26 mouse cellular contexts compared by ENCODE assay signal in the genomic region with DNA sequence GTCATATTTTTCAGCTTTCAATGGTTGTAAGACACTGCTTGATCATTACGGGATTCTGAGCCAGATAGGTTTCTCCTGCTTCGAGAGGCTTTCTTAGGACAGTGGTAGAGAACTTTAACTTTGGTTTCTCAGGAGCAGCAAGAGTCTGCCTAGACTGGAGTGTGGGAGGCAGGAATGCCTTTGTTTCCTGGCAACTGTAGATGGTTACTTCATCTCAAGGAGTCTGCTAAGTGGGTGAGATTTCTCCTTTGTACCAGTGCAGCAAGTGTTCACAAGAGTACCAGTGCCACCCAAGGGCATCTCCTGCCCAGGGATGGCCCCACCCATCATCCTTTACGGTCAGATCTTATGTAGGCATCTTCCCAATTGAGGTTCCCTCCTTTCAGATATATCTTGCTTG.
A peak's percentile ranks its signal among the peaks of the same experiment; 100 is the strongest.
DNase-seq lines count a peak whose midpoint lies in the region; ATAC-seq and TF ChIP-seq lines count a peak whose summit lies in the region.
"Had no signal": no experiment of that assay in that cellular context is flagged by ENCODE, and none has a peak within 500 bp of the region (broad histone marks: within the 10 kb centered on the region; RNA-seq: fewer than 3 reads in every experiment).

No protein-coding gene starts in this region.

- DNase-seq in left cerebral cortex, adult 11 months (ENCODE audit: low spot score), result peak; percentile 17
- DNase-seq in left cerebral cortex, adult 2 months (ENCODE audit: extremely low spot score in 1 of 2, low spot score in 2 of 2), result no peak
- peak; percentile 59 for DNase-seq in lung, postnatal 0 days (ENCODE audit: low spot score)
- no peak for DNase-seq in lung, postnatal 10 days
- peak; percentile 31 to 47 for DNase-seq in right cerebral cortex, adult 2 months (ENCODE audit: low spot score in 2 of 2)
- no peak for DNase-seq in right cerebral cortex, postnatal 10 days (ENCODE audit: low spot score in 2 of 2)
- DNase-seq in telencephalon, adult 2 months (ENCODE audit: low read depth, low spot score), result peak; percentile 47
- no peak for DNase-seq in midbrain, embryonic 11.5 days (ENCODE audit: low spot score, missing footprints)
- DNase-seq: adrenal gland, adult 2 months; adrenal gland, postnatal 14 days; cerebellum, adult 11-12 months; cerebellum, adult 8-10 months; cerebellum, postnatal 10 days; cerebellum, postnatal 36 days; embryo, embryonic 11 days; gastrocnemius, adult 2 months; gastrocnemius, postnatal 14 days had no signal

- 62% methylated on average over 3 of the region's 3 CpGs for WGBS in lung, postnatal 0 days
- WGBS in midbrain, embryonic 11.5 days, result 91% methylated on average over 3 of the region's 3 CpGs

- no peak for TF ChIP-seq CTCF in left cerebral cortex, adult 2 months (IDR thresholded peaks at IDR 0.05)
- TF ChIP-seq CTCF in lung, postnatal 0 days (IDR thresholded peaks at IDR 0.05), result no peak

- no peaks in the 10 kb centered on the region for H3K27me3 ChIP-seq in lung, postnatal 0 days (replicated peaks; ENCODE audit: insufficient read depth, low read length)
- no peaks in the 10 kb centered on the region for H3K27me3 ChIP-seq in midbrain, embryonic 11.5 days (ENCODE audit: control insufficient read depth, insufficient read depth, low read length)
- H3K27me3 ChIP-seq: embryonic facial prominence, embryonic 13.5 days; forebrain, embryonic 13.5 days; hindbrain, embryonic 12.5 days; hindbrain, embryonic 15.5 days had no signal

- H3K4me2 ChIP-seq in lung, postnatal 0 days (replicated peaks; ENCODE audit: low read depth, low read length), result no peak overlapping the region
- H3K4me2 ChIP-seq in midbrain, embryonic 11.5 days, result no peak overlapping the region
- H3K4me2 ChIP-seq: embryonic facial prominence, embryonic 13.5 days; forebrain, embryonic 13.5 days; heart, embryonic 11.5 days; hindbrain, embryonic 12.5 days; hindbrain, embryonic 15.5 days had no signal

- H3K36me3 ChIP-seq in lung, postnatal 0 days (ENCODE audit: insufficient read depth, low read length), result no peaks in the 10 kb centered on the region
- no peaks in the 10 kb centered on the region for H3K36me3 ChIP-seq in midbrain, embryonic 11.5 days (ENCODE audit: control insufficient read depth, insufficient read depth, low read length)
- H3K36me3 ChIP-seq: embryonic facial prominence, embryonic 10.5 days; embryonic facial prominence, embryonic 13.5 days; hindbrain, embryonic 12.5 days; hindbrain, embryonic 15.5 days had no signal

- ATAC-seq in lung, postnatal 0 days, result peak; percentile 57; the same call in 1 of the 2 replicates
- no peak for ATAC-seq in midbrain, embryonic 11.5 days (ENCODE audit: low FRiP score)
- ATAC-seq: CD4-positive, CD25-positive, alpha-beta regulatory T cell, adult 4 months; forebrain, embryonic 13.5 days; forebrain, embryonic 16.5 days had no signal

- no peaks in the 10 kb centered on the region for H3K4me1 ChIP-seq in lung, postnatal 0 days (ENCODE audit: insufficient read depth, low read depth, low read length)
- no peaks in the 10 kb centered on the region for H3K4me1 ChIP-seq in midbrain, embryonic 11.5 days (ENCODE audit: control insufficient read depth, insufficient read depth, low read length)
- H3K4me1 ChIP-seq: embryonic facial prominence, embryonic 13.5 days; forebrain, embryonic 13.5 days; hindbrain, embryonic 12.5 days; hindbrain, embryonic 15.5 days had no signal

- TF ChIP-seq EP300 in lung, postnatal 0 days (IDR thresholded peaks at IDR 0.05), result no peak

- intact Hi-C loops in left cerebral cortex, adult 2 months (cut with DNase I), result no loop called here

- no peak overlapping the region for H3K9ac ChIP-seq in lung, postnatal 0 days (replicated peaks; ENCODE audit: low read depth)
- H3K9ac ChIP-seq in midbrain, embryonic 11.5 days (ENCODE audit: low read length), result no peak overlapping the region
- H3K9ac ChIP-seq: embryonic facial prominence, embryonic 13.5 days; forebrain, embryonic 13.5 days; hindbrain, embryonic 12.5 days; hindbrain, embryonic 15.5 days had no signal

- H3K27ac ChIP-seq in left cerebral cortex, adult 2 months, result no peak overlapping the region
- H3K27ac ChIP-seq in lung, postnatal 0 days (ENCODE audit: low read length), result no peak overlapping the region
- no peak overlapping the region for H3K27ac ChIP-seq in midbrain, embryonic 11.5 days (ENCODE audit: low read depth, low read length)
- H3K27ac ChIP-seq: embryonic facial prominence, embryonic 10.5 days; embryonic facial prominence, embryonic 13.5 days; forebrain, embryonic 13.5 days; gastrocnemius, adult 2 months; hindbrain, embryonic 12.5 days; hindbrain, embryonic 15.5 days had no signal

- no peak overlapping the region for H3K4me3 ChIP-seq in left cerebral cortex, adult 2 months
- no peak overlapping the region for H3K4me3 ChIP-seq in lung, postnatal 0 days (ENCODE audit: low read depth, low read length)
- no peak overlapping the region for H3K4me3 ChIP-seq in midbrain, embryonic 11.5 days (ENCODE audit: low read depth, low read length)
- H3K4me3 ChIP-seq: embryonic facial prominence, embryonic 10.5 days; embryonic facial prominence, embryonic 13.5 days; erythroblast, embryonic 14.5 days; forebrain, embryonic 13.5 days; gastrocnemius, adult 2 months; hindbrain, embryonic 12.5 days; hindbrain, embryonic 15.5 days had no signal

- no peaks in the 10 kb centered on the region for H3K9me3 ChIP-seq in lung, postnatal 0 days (ENCODE audit: low read length)
- H3K9me3 ChIP-seq in midbrain, embryonic 11.5 days (ENCODE audit: control insufficient read depth, low read length), result no peaks in the 10 kb centered on the region
- H3K9me3 ChIP-seq: embryonic facial prominence, embryonic 10.5 days; embryonic facial prominence, embryonic 13.5 days; forebrain, embryonic 13.5 days; hindbrain, embryonic 12.5 days; hindbrain, embryonic 15.5 days had no signal

Comparison
In these comparisons a context has a peak if more than half of its experiments do, and no peak if none do; other contexts are left out.
1. DNase-seq: peak in left cerebral cortex, adult 11 months (single experiment), lung, postnatal 0 days (single experiment), right cerebral cortex, adult 2 months (2 of 2) and telencephalon, adult 2 months (single experiment); none in left cerebral cortex, adult 2 months (0 of 2), lung, postnatal 10 days (single experiment), right cerebral cortex, postnatal 10 days (0 of 2) and midbrain, embryonic 11.5 days (single experiment).